Mouse (Mus musculus): ENCODE measurements around the gene Tmem243. TPM values are rescaled to one million over a fixed set of nuclear protein-coding genes. Genes with fewer than 3 reads are reported as not detected.
A peak's percentile ranks its signal among the peaks of the same experiment; 100 is the strongest.

The Tmem243 gene
- polyA plus RNA-seq, 1 experiment = 12.8 TPM

DNA sequence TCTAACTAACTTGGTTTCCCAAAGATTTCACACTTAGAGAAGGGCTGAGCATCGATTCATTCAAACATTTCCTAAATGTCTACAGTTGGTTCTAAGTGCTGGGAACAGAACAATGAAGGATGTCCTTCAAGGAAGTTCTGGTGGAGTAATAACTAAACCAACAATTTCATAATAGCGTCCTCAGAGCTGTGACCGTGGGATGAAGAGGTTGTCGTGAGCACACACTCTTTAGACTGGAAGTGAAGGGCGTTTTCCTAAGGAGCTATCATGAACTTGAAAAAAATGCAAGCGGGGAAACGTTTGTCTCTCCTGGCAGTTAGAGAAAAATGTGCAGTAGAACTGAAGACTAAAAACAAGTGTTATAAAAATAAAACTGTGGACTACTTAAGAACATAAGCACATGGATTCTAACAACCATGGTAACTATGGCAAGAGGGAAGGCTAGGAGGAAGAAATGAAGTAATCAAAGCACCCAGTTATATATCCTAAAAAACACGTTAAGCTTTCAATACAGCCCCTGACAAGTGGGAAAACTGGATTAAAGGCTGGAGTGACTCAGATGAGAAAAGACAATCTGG is 48.9 kb downstream of the Tmem243 start:
- Histone ChIP-seq H3K27ac (ENCODE audit: control insufficient read depth, insufficient read depth, low read length) (no peak overlapping the region), H3K27me3 (ENCODE audit: control insufficient read depth, insufficient read depth, low read length) (no peaks in the 10 kb centered on the region), H3K36me3 (ENCODE audit: control insufficient read depth, insufficient read depth, low read length) (peaks cover 50% of the 10 kb centered on the region), H3K4me3 (ENCODE audit: control insufficient read depth, insufficient read depth, low read length) (no peak overlapping the region), H3K4me1 (replicated peaks; ENCODE audit: control insufficient read depth, insufficient read depth, low read length) (no peaks in the 10 kb centered on the region)
- 94% methylated on average over 8 of the region's 8 CpGs for WGBS
- TF ChIP-seq CTCF (IDR thresholded peaks at IDR 0.05; ENCODE audit: borderline replicate concordance, control insufficient read depth, extremely low read depth, insufficient read depth, low read length, poor library complexity) (no peak), POLR2A (IDR thresholded peaks at IDR 0.05; ENCODE audit: control insufficient read depth, extremely low read depth, insufficient read depth, low read length, poor library complexity) (no peak)
- no peak for DNase-seq

DNA sequence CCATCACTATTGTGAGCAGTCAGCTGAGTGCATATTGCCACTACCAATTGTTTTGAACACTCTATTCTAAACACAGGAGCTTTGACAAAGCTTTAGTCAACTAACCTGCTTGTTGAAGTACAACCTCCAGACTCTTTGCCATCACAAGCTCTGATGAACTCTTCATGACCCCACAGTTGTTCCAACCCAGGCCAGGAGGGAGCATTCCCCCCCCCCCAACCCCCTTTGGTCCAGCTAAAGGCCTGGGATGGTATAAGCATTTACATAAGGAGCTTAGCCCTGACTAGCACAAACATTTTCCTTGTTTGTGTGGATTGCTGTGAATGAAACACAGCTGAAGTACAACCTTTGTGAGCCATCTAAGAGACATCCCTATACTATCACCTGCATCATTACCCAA is 56.3 kb downstream of the Tmem243 start:
- Histone ChIP-seq H3K36me3 (ENCODE audit: control insufficient read depth, insufficient read depth, low read length) (0 out of 2 replicates have a peak, but pooled peaks cover 3% of the 10 kb centered on the region), H3K27me3 (ENCODE audit: control insufficient read depth, insufficient read depth, low read length) (no peaks in the 10 kb centered on the region), H3K4me1 (replicated peaks; ENCODE audit: control insufficient read depth, insufficient read depth, low read length) (no peaks in the 10 kb centered on the region), H3K4me3 (ENCODE audit: control insufficient read depth, insufficient read depth, low read length) (no peak overlapping the region), H3K27ac (ENCODE audit: control insufficient read depth, insufficient read depth, low read length) (no peak overlapping the region)
- DNase-seq = no peak
- TF ChIP-seq CTCF (IDR thresholded peaks at IDR 0.05; ENCODE audit: borderline replicate concordance, control insufficient read depth, extremely low read depth, insufficient read depth, low read length, poor library complexity) = no peak
- no peak for TF ChIP-seq POLR2A (IDR thresholded peaks at IDR 0.05; ENCODE audit: control insufficient read depth, extremely low read depth, insufficient read depth, low read length, poor library complexity)

DNA sequence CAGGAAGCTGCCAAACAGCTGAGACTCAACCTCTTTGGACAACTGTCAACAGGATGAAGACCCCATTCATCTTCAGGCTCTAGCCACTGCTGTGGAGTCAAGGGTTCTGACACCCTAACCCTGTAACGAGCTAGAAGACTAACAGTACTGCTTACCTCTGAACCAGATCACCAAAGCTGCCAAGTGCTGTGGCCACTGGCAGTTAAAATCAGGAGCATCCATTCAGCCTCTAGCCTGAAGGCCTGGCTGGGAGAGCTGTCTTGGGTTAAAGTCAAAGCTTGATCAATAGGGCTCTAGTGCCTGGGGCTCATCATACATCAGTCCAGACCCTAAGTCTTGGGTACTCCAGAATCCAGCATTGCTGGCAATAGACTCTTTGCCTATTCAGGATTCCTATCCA is 56.9 kb downstream of the Tmem243 start:
- no peak for DNase-seq
- H3K4me3 ChIP-seq (ENCODE audit: control insufficient read depth, insufficient read depth, low read length) = no peak overlapping the region
- H3K27me3 ChIP-seq (ENCODE audit: control insufficient read depth, insufficient read depth, low read length) = no peaks in the 10 kb centered on the region
- TF ChIP-seq POLR2A (IDR thresholded peaks at IDR 0.05; ENCODE audit: control insufficient read depth, extremely low read depth, insufficient read depth, low read length, poor library complexity) = no peak
- no peak for TF ChIP-seq CTCF (IDR thresholded peaks at IDR 0.05; ENCODE audit: borderline replicate concordance, control insufficient read depth, extremely low read depth, insufficient read depth, low read length, poor library complexity)
- 86% methylated on average over 1 of the region's 1 CpGs for WGBS
- H3K27ac ChIP-seq (ENCODE audit: control insufficient read depth, insufficient read depth, low read length) = no peak overlapping the region
- H3K4me1 ChIP-seq (replicated peaks; ENCODE audit: control insufficient read depth, insufficient read depth, low read length) = peaks cover 2% of the 10 kb centered on the region
- H3K36me3 ChIP-seq (ENCODE audit: control insufficient read depth, insufficient read depth, low read length) = no peaks in the 10 kb centered on the region

DNA sequence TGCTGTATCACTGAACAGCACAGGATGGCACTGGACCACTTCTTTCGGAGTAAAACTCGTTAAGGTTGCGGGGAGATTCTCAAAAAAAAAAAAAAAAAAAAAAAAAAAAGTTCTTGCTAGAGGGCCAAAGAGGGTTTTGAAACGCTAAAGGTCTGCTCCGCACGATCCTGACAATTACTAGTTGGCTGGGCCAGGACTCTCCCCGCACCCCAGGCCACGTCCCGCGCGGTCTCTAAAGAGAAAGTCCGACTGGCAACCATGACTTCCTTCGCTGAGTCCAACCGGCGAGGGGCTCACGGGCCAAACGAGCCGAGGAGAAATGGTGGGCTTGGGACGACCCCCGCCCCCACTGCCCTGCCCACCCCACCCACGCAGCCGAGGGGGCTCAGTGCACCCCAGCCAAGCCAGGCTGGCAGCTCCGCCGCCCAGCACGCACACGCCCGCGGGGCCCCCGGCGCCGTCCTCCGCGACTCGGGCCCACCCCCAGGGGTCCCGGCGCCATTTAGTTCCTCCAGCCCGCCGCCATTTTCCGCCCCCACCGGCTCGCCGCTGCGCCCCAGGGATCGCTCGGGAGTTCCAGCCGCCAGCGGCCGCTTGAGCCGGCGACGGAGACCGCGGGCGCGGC is 60.5 kb downstream of the Tmem243 start:
- no peaks in the 10 kb centered on the region for H3K27me3 ChIP-seq (ENCODE audit: control insufficient read depth, insufficient read depth, low read length)
- under 1% methylated on average over 43 of the region's 55 CpGs for WGBS
- DNase-seq = no peak
- peaks cover 3% of the 10 kb centered on the region for H3K4me1 ChIP-seq (replicated peaks; ENCODE audit: control insufficient read depth, insufficient read depth, low read length)
- peak overlapping the region; percentile 42; the same call in 1 of the 2 replicates for H3K27ac ChIP-seq (ENCODE audit: control insufficient read depth, insufficient read depth, low read length)
- H3K4me3 ChIP-seq (ENCODE audit: control insufficient read depth, insufficient read depth, low read length) = peak overlapping the region; percentile 88
- TF ChIP-seq POLR2A (IDR thresholded peaks at IDR 0.05; ENCODE audit: control insufficient read depth, extremely low read depth, insufficient read depth, low read length, poor library complexity) (no peak; the same call in 1 of the 2 replicates), CTCF (IDR thresholded peaks at IDR 0.05; ENCODE audit: borderline replicate concordance, control insufficient read depth, extremely low read depth, insufficient read depth, low read length, poor library complexity) (no peak)
- no peaks in the 10 kb centered on the region for H3K36me3 ChIP-seq (ENCODE audit: control insufficient read depth, insufficient read depth, low read length)

DNA sequence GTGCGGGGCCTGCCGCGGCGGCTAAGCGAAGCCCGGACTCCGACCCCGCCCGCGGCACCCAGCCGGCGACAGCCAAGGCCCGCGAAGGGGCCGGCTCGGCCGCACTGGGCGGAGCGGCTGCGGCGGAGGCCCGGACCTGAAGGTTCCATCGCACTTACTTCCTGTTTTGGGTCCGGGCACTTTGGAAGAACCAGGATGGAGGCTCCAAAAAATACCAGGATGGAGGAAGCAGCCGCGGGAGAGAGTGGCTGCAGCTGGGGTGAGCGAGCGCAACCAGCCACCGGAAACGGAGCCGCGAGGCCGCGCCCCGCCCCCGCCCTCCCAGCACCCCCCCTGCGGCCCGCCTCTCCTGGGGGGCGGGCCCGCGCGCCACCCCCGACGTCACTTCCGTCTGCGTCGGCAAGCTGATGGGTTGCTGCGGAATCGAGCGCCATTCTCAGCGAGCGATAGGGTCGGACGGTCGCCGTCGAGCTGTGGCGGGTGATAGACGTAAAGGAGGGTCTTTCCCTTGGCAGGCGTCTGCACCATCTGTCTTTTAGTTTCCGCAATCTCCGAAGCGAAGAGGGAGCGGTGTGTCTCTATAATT is 61.1 kb downstream of the Tmem243 start, which contains the start of gene Dmtf1:
Dmtf1 (minus strand) TSS at position 321 of the 586 bp plus-strand sequence.
- Histone ChIP-seq H3K27me3 (ENCODE audit: control insufficient read depth, insufficient read depth, low read length) (no peaks in the 10 kb centered on the region), H3K36me3 (ENCODE audit: control insufficient read depth, insufficient read depth, low read length) (no peaks in the 10 kb centered on the region), H3K27ac (ENCODE audit: control insufficient read depth, insufficient read depth, low read length) (peak within 1 kb of the TSS; percentile 48), H3K4me3 (ENCODE audit: control insufficient read depth, insufficient read depth, low read length) (peak within 1 kb of the TSS; percentile 88), H3K4me1 (replicated peaks; ENCODE audit: control insufficient read depth, insufficient read depth, low read length) (peaks cover 3% of the 10 kb centered on the region)
- TF ChIP-seq POLR2A (IDR thresholded peaks at IDR 0.05; ENCODE audit: control insufficient read depth, extremely low read depth, insufficient read depth, low read length, poor library complexity) (peak; percentile 93), CTCF (IDR thresholded peaks at IDR 0.05; ENCODE audit: borderline replicate concordance, control insufficient read depth, extremely low read depth, insufficient read depth, low read length, poor library complexity) (no peak)
- under 1% methylated on average over 63 of the region's 64 CpGs for WGBS
- peak; percentile 84 for DNase-seq

DNA sequence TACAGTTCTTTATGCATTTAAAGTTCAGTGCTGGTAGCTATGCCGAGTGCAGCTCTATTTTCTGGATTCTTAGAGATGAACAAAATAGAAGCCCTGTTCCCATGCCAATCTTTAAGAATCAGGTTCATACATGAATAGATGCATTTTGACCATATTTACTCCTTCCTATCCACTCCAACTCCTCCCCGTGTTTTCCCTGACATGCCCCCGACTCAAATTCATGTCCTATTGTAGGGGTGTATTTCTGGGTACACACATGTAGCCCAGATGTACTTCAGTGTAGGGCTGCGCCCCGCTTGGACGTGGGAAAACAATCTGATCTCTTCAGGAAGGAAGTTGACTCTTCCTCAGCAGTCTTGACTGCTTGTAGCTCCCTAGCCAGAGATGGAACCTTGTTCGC is 61.6 kb downstream of the Tmem243 start:
- Histone ChIP-seq H3K4me3 (ENCODE audit: control insufficient read depth, insufficient read depth, low read length) (peak overlapping the region; percentile 46), H3K27ac (ENCODE audit: control insufficient read depth, insufficient read depth, low read length) (peak overlapping the region; percentile 48), H3K27me3 (ENCODE audit: control insufficient read depth, insufficient read depth, low read length) (no peaks in the 10 kb centered on the region), H3K36me3 (ENCODE audit: control insufficient read depth, insufficient read depth, low read length) (no peaks in the 10 kb centered on the region), H3K4me1 (replicated peaks; ENCODE audit: control insufficient read depth, insufficient read depth, low read length) (peaks cover 3% of the 10 kb centered on the region)
- DNase-seq = peak; percentile 21
- TF ChIP-seq CTCF (IDR thresholded peaks at IDR 0.05; ENCODE audit: borderline replicate concordance, control insufficient read depth, extremely low read depth, insufficient read depth, low read length, poor library complexity) (no peak), POLR2A (IDR thresholded peaks at IDR 0.05; ENCODE audit: control insufficient read depth, extremely low read depth, insufficient read depth, low read length, poor library complexity) (no peak)
- WGBS = 9% methylated on average over 7 of the region's 7 CpGs

Data from thymus, adult 2 months (tissue).